In the genomic region with DNA sequence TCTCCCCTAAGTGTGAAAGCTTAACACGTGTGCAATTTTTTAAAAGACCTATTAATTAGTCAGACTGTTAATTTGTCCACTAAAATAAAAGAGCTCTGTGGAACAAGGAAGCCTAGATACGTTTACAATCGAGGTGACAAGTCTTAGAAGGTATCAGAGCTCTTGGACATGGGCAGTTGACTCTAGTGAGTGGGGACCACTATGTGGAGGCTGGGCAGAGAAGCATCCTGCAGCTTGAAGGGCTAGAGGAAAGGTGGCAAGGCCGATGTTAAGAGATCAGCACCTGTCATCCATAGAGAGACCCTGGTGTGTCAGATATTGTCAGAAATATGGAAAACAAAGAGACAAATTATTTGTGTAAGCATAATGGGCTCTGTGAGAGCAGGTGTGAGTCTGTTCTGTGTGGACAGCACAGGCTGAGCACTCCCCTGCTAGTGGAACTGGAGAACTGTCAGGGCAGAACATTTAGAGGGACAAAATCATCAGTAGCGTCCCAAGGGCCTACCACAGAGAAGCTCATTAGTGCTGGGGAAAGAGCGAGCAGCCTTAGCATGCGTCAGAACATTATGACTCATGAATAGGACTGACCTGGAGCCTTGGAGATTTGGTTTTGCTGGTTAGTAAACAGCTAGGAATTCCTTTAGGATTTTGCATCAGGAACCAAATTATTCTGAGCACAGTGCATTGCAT, we compare ENCODE assay signal across 12 mouse cellular contexts.
DNase-seq lines count a peak whose midpoint lies in the region; ATAC-seq and TF ChIP-seq lines count a peak whose summit lies in the region.
"Had no signal": no experiment of that assay in that cellular context is flagged by ENCODE, and none has a peak within 500 bp of the region (broad histone marks: within the 10 kb centered on the region; RNA-seq: fewer than 3 reads in every experiment).

No protein-coding gene starts in this region.

- WGBS in forebrain, embryonic 13.5 days: 33% methylated on average over 7 of the region's 7 CpGs
- WGBS in forebrain, embryonic 16.5 days: 28% methylated on average over 7 of the region's 7 CpGs
- 45% methylated on average over 7 of the region's 7 CpGs for WGBS in hindbrain, postnatal 0 days
- WGBS in neural tube, embryonic 14.5 days: 38% methylated on average over 7 of the region's 7 CpGs

- no peaks in the 10 kb centered on the region for H3K36me3 ChIP-seq in forebrain, embryonic 13.5 days (ENCODE audit: poor library complexity, severe bottlenecking)
- H3K36me3 ChIP-seq in forebrain, embryonic 16.5 days (ENCODE audit: control insufficient read depth, insufficient read depth): no peaks in the 10 kb centered on the region
- H3K36me3 ChIP-seq in hindbrain, postnatal 0 days (ENCODE audit: insufficient read depth, low read length): no peaks in the 10 kb centered on the region
- H3K36me3 ChIP-seq in neural tube, embryonic 14.5 days (ENCODE audit: control insufficient read depth, insufficient read depth, low read length): no peaks in the 10 kb centered on the region
- H3K36me3 ChIP-seq: heart, embryonic 12.5 days; liver, embryonic 15.5 days had no signal

- no peak overlapping the region for H3K9ac ChIP-seq in forebrain, embryonic 13.5 days
- no peak overlapping the region for H3K9ac ChIP-seq in forebrain, embryonic 16.5 days (replicated peaks; ENCODE audit: low read depth, low read length)
- H3K9ac ChIP-seq in hindbrain, postnatal 0 days (replicated peaks; ENCODE audit: low read length): no peak overlapping the region
- no peak overlapping the region for H3K9ac ChIP-seq in neural tube, embryonic 14.5 days (replicated peaks; ENCODE audit: low read depth, low read length)
- H3K9ac ChIP-seq: heart, embryonic 12.5 days; liver, embryonic 15.5 days had no signal

- H3K4me2 ChIP-seq in forebrain, embryonic 13.5 days: no peak overlapping the region
- H3K4me2 ChIP-seq in forebrain, embryonic 16.5 days (ENCODE audit: low read length): no peak overlapping the region
- no peak overlapping the region for H3K4me2 ChIP-seq in hindbrain, postnatal 0 days (ENCODE audit: low read depth, low read length)
- H3K4me2 ChIP-seq in neural tube, embryonic 14.5 days (ENCODE audit: low read depth, low read length): no peak overlapping the region
- H3K4me2 ChIP-seq: heart, embryonic 12.5 days; liver, embryonic 15.5 days had no signal

- H3K4me3 ChIP-seq in forebrain, embryonic 13.5 days: no peak overlapping the region
- H3K4me3 ChIP-seq in forebrain, embryonic 16.5 days (replicated peaks; ENCODE audit: low read length): no peak overlapping the region
- H3K4me3 ChIP-seq in hindbrain, postnatal 0 days (ENCODE audit: low read length): no peak overlapping the region
- H3K4me3 ChIP-seq in neural tube, embryonic 14.5 days (ENCODE audit: low read depth, low read length): no peak overlapping the region
- H3K4me3 ChIP-seq: heart, embryonic 12.5 days; liver, embryonic 15.5 days had no signal

- H3K27ac ChIP-seq in forebrain, embryonic 13.5 days: peak overlapping the region; percentile 52
- H3K27ac ChIP-seq in forebrain, embryonic 16.5 days (ENCODE audit: low read length): no peak overlapping the region
- peak overlapping the region; percentile 11; the same call in 1 of the 2 replicates for H3K27ac ChIP-seq in hindbrain, postnatal 0 days
- H3K27ac ChIP-seq in neural tube, embryonic 14.5 days (ENCODE audit: low read depth, low read length): peak overlapping the region; percentile 3; the same call in 1 of the 2 replicates
- H3K27ac ChIP-seq: liver, embryonic 15.5 days had no signal

- peak; percentile 21 to 27 for DNase-seq in adrenal gland, postnatal 36 days
- DNase-seq in hindbrain, postnatal 0 days (ENCODE audit: low spot score): peak; percentile 40
- DNase-seq in lung, postnatal 36 days: no peak
- DNase-seq in cerebellum, postnatal 14 days: no peak
- DNase-seq: embryo, embryonic 11 days had no signal

- H3K27me3 ChIP-seq in forebrain, embryonic 13.5 days: no peaks in the 10 kb centered on the region
- H3K27me3 ChIP-seq in forebrain, embryonic 16.5 days (replicated peaks; ENCODE audit: control insufficient read depth, insufficient read depth, low read length): no peaks in the 10 kb centered on the region
- no peaks in the 10 kb centered on the region for H3K27me3 ChIP-seq in hindbrain, postnatal 0 days (ENCODE audit: insufficient read depth, low read length)
- no peaks in the 10 kb centered on the region for H3K27me3 ChIP-seq in neural tube, embryonic 14.5 days (ENCODE audit: control insufficient read depth, insufficient read depth, low read length)
- H3K27me3 ChIP-seq: heart, embryonic 12.5 days; liver, embryonic 15.5 days had no signal

- peaks cover 23% of the 10 kb centered on the region for H3K4me1 ChIP-seq in forebrain, embryonic 13.5 days
- H3K4me1 ChIP-seq in forebrain, embryonic 16.5 days (replicated peaks; ENCODE audit: control insufficient read depth, insufficient read depth, low read length): peaks cover 14% of the 10 kb centered on the region
- peaks cover 9% of the 10 kb centered on the region; the same call in 1 of the 2 replicates for H3K4me1 ChIP-seq in hindbrain, postnatal 0 days (ENCODE audit: insufficient read depth, low read length)
- peaks cover 18% of the 10 kb centered on the region for H3K4me1 ChIP-seq in neural tube, embryonic 14.5 days (ENCODE audit: control insufficient read depth, insufficient read depth, low read length)
- H3K4me1 ChIP-seq: heart, embryonic 12.5 days; liver, embryonic 15.5 days had no signal

- no peaks in the 10 kb centered on the region for H3K9me3 ChIP-seq in forebrain, embryonic 13.5 days (replicated peaks)
- H3K9me3 ChIP-seq in forebrain, embryonic 16.5 days (ENCODE audit: control insufficient read depth, low read length): no peaks in the 10 kb centered on the region
- H3K9me3 ChIP-seq in hindbrain, postnatal 0 days (ENCODE audit: low read length): no peaks in the 10 kb centered on the region
- no peaks in the 10 kb centered on the region for H3K9me3 ChIP-seq in neural tube, embryonic 14.5 days (ENCODE audit: control insufficient read depth, low read length)
- H3K9me3 ChIP-seq: heart, embryonic 12.5 days; liver, embryonic 15.5 days had no signal

- no peak for TF ChIP-seq CTCF in hindbrain, postnatal 0 days (IDR thresholded peaks at IDR 0.05; ENCODE audit: low read depth)

- peak; percentile 36 for ATAC-seq in forebrain, embryonic 13.5 days
- no peak for ATAC-seq in forebrain, embryonic 16.5 days
- peak; percentile 61; the same call in 1 of the 2 replicates for ATAC-seq in hindbrain, postnatal 0 days
- ATAC-seq in neural tube, embryonic 14.5 days (ENCODE audit: low read depth): peak; percentile 73
- ATAC-seq in CD4-positive, CD25-positive, alpha-beta regulatory T cell, adult 4 months: no peak
- ATAC-seq: inflammation-experienced regulatory T-cells, adult 6 months had no signal

Comparison
In these comparisons a context has a peak if more than half of its experiments do, and no peak if none do; other contexts are left out.
1. ATAC-seq: peak in forebrain, embryonic 13.5 days (single experiment), hindbrain, postnatal 0 days (single experiment) and neural tube, embryonic 14.5 days (single experiment); none in forebrain, embryonic 16.5 days (single experiment) and CD4-positive, CD25-positive, alpha-beta regulatory T cell, adult 4 months (single experiment).
2. DNase-seq: peak in adrenal gland, postnatal 36 days (2 of 2) and hindbrain, postnatal 0 days (single experiment); none in lung, postnatal 36 days (single experiment) and cerebellum, postnatal 14 days (0 of 2).